Mouse (Mus musculus) forebrain, embryonic 11.5 days (tissue): Measurements from ENCODE around the gene Dclk1. TPM values are rescaled to one million over a fixed set of nuclear protein-coding genes. Genes with fewer than 3 reads are reported as not detected.

Experiments used
- polyA plus RNA-seq: library from polyadenylated mRNA; unstranded; fragments of >200 nt; fragmentation: Nextera tagmentation; extraction: Ambion mirVana; gene quantifications from 2 replicates; pipeline ENCODE4 v1.2.1, GENCODE M21; 2014

Dclk1 gene
- polyA plus RNA-seq, 1 experiment from 2014 or later, result 77.5 TPM

Other genes starting within 250 kb of the Dclk1 start
- 3.6 TPM in 2 replicates for gene Ccna1, start 186.9 kb upstream of the Dclk1 start, polyA plus RNA-seq
- 53.3 and 53.6 TPM in 2 replicates for gene Spg20, start 130.3 kb upstream of the Dclk1 start, polyA plus RNA-seq
- gene Ccdc169, start 105.0 kb upstream of the Dclk1 start, polyA plus RNA-seq, result 0.08 and 0.12 TPM in 2 replicates
- gene Sohlh2, start 60.3 kb upstream of the Dclk1 start, polyA plus RNA-seq, result 0.11 TPM in 1 of 2 replicates, not detected in the other
- gene Gm21954, start 229.8 kb downstream of the Dclk1 start, polyA plus RNA-seq, result not detected in 2 replicates